Mouse (Mus musculus): ENCODE data around the gene Ptpn12. TPM values are rescaled to one million over a fixed set of nuclear protein-coding genes. Genes with fewer than 3 reads are reported as not detected.

Ptpn12 gene
- total RNA-seq, 1 experiment = 21.3 TPM

- in situ Hi-C loops (cut with MboI; ENCODE audit: low sequenced_read_pairs in 2 of 2, unreplicated experiment in 2 of 2) = no loop called here
Measured at GRCm38 (mm10) chr5:20983505-20983904, 72.2 kb downstream of the Ptpn12 start.

GRCm38 (mm10) chr5:20974690-20975089 is 81.0 kb downstream of the Ptpn12 start:
- in situ Hi-C loops (cut with MboI; ENCODE audit: low sequenced_read_pairs in 2 of 2, unreplicated experiment in 2 of 2) = no loop called here
- TF ChIP-seq HCFC1 (IDR thresholded peaks at IDR 0.05; ENCODE audit: borderline replicate concordance, insufficient read depth, low read length) = no peak
- TF ChIP-seq CHD2 (IDR thresholded peaks at IDR 0.05; ENCODE audit: low read depth, low read length) = no peak
- no peak for TF ChIP-seq ZNF384 (IDR thresholded peaks at IDR 0.05; ENCODE audit: low read depth, low read length)
- TF ChIP-seq ZC3H11A (IDR thresholded peaks at IDR 0.05; ENCODE audit: borderline replicate concordance, low read depth, low read length) = no peak
- TF ChIP-seq MAFK (IDR thresholded peaks at IDR 0.05; ENCODE audit: insufficient read depth, low read depth, low read length) = no peak
- H3K4me3 ChIP-seq (ENCODE audit: insufficient read depth in 1 of 2, low read depth in 1 of 2, low read length in 2 of 2, poor library complexity in 1 of 2, severe bottlenecking in 1 of 2) = no peak overlapping the region
- 0 out of 2 replicates have a peak overlapping the region, but pooled peaks have one; percentile 31 for H3K9ac ChIP-seq (ENCODE audit: insufficient read depth, low read depth, low read length, poor library complexity, severe bottlenecking)
- H3K27ac ChIP-seq (ENCODE audit: insufficient read depth, low read depth, low read length, poor library complexity, severe bottlenecking) = peak overlapping the region; percentile 76; the same call in 1 of the 2 replicates
- no peaks in the 10 kb centered on the region for H3K36me3 ChIP-seq (ENCODE audit: control insufficient read depth, insufficient read depth, low read length, poor library complexity, severe bottlenecking)
- no peak for DNase-seq (ENCODE audit: low read depth, low spot score)
- H3K9me3 ChIP-seq (ENCODE audit: control insufficient read depth, insufficient read depth, low read depth, low read length) = no peaks in the 10 kb centered on the region
- peaks cover 6 to 15% of the 10 kb centered on the region in 2 experiments for H3K4me1 ChIP-seq (ENCODE audit: control insufficient read depth in 2 of 2, insufficient read depth in 2 of 2, low read length in 2 of 2, poor library complexity in 1 of 2)

More at GRCm38 (mm10) chr5:20983505-20983904, 72.2 kb downstream of the Ptpn12 start:
- H3K9ac ChIP-seq (ENCODE audit: insufficient read depth, low read depth, low read length, poor library complexity, severe bottlenecking) = no peak overlapping the region
- H3K9me3 ChIP-seq (ENCODE audit: control insufficient read depth, insufficient read depth, low read depth, low read length) = no peaks in the 10 kb centered on the region
- DNase-seq (ENCODE audit: low read depth, low spot score) = no peak
- no peaks in the 10 kb centered on the region for H3K4me1 ChIP-seq (ENCODE audit: control insufficient read depth in 2 of 2, insufficient read depth in 2 of 2, low read length in 2 of 2, poor library complexity in 1 of 2)
- no peak for TF ChIP-seq ZNF384 (IDR thresholded peaks at IDR 0.05; ENCODE audit: low read depth, low read length)
- peak; percentile 74; the same call in 1 of the 2 replicates for TF ChIP-seq MAFK (IDR thresholded peaks at IDR 0.05; ENCODE audit: insufficient read depth, low read depth, low read length)
- no peak for TF ChIP-seq CHD2 (IDR thresholded peaks at IDR 0.05; ENCODE audit: low read depth, low read length)
- peaks cover 2% of the 10 kb centered on the region; the same call in 1 of the 2 replicates for H3K36me3 ChIP-seq (ENCODE audit: control insufficient read depth, insufficient read depth, low read length, poor library complexity, severe bottlenecking)
- no peak overlapping the region for H3K27ac ChIP-seq (ENCODE audit: insufficient read depth, low read depth, low read length, poor library complexity, severe bottlenecking)
- H3K4me3 ChIP-seq (ENCODE audit: insufficient read depth in 1 of 2, low read depth in 1 of 2, low read length in 2 of 2, poor library complexity in 1 of 2, severe bottlenecking in 1 of 2) = no peak overlapping the region

- Histone ChIP-seq H3K9me3 (ENCODE audit: control insufficient read depth, insufficient read depth, low read depth, low read length) (no peaks in the 10 kb centered on the region), H3K27ac (ENCODE audit: insufficient read depth, low read depth, low read length, poor library complexity, severe bottlenecking) (peak overlapping the region; percentile 76; the same call in 1 of the 2 replicates), H3K36me3 (ENCODE audit: control insufficient read depth, insufficient read depth, low read length, poor library complexity, severe bottlenecking) (no peaks in the 10 kb centered on the region), H3K9ac (ENCODE audit: insufficient read depth, low read depth, low read length, poor library complexity, severe bottlenecking) (no peak overlapping the region), H3K4me3 (ENCODE audit: insufficient read depth in 1 of 2, low read depth in 1 of 2, low read length in 2 of 2, poor library complexity in 1 of 2, severe bottlenecking in 1 of 2) (no peak overlapping the region), H3K4me1 (ENCODE audit: control insufficient read depth in 2 of 2, insufficient read depth in 2 of 2, low read length in 2 of 2, poor library complexity in 1 of 2) (peaks cover 6 to 15% of the 10 kb centered on the region in 2 experiments)
- in situ Hi-C loops (cut with MboI; ENCODE audit: low sequenced_read_pairs in 2 of 2, unreplicated experiment in 2 of 2) = no loop called here
- no peak for TF ChIP-seq ZC3H11A (IDR thresholded peaks at IDR 0.05; ENCODE audit: borderline replicate concordance, low read depth, low read length)
- TF ChIP-seq MAFK (IDR thresholded peaks at IDR 0.05; ENCODE audit: insufficient read depth, low read depth, low read length) = 0 out of 2 replicates have a peak, but pooled peaks have one; percentile 46
- no peak for TF ChIP-seq HCFC1 (IDR thresholded peaks at IDR 0.05; ENCODE audit: borderline replicate concordance, insufficient read depth, low read length)
- TF ChIP-seq CHD2 (IDR thresholded peaks at IDR 0.05; ENCODE audit: low read depth, low read length) = no peak
- TF ChIP-seq ZNF384 (IDR thresholded peaks at IDR 0.05; ENCODE audit: low read depth, low read length) = peak; percentile 90
- peak; percentile 93 for DNase-seq (ENCODE audit: low read depth, low spot score)
Measured at GRCm38 (mm10) chr5:20973999-20974398, 81.7 kb downstream of the Ptpn12 start.

GRCm38 (mm10) chr5:20973069-20973468 is 82.6 kb downstream of the Ptpn12 start:
- no peak for TF ChIP-seq ZNF384 (IDR thresholded peaks at IDR 0.05; ENCODE audit: low read depth, low read length)
- no peak for TF ChIP-seq CHD2 (IDR thresholded peaks at IDR 0.05; ENCODE audit: low read depth, low read length)
- no peak for TF ChIP-seq ZC3H11A (IDR thresholded peaks at IDR 0.05; ENCODE audit: borderline replicate concordance, low read depth, low read length)
- TF ChIP-seq MAFK (IDR thresholded peaks at IDR 0.05; ENCODE audit: insufficient read depth, low read depth, low read length) = no peak
- no peak for TF ChIP-seq HCFC1 (IDR thresholded peaks at IDR 0.05; ENCODE audit: borderline replicate concordance, insufficient read depth, low read length)
- H3K4me3 ChIP-seq (ENCODE audit: insufficient read depth in 1 of 2, low read depth in 1 of 2, low read length in 2 of 2, poor library complexity in 1 of 2, severe bottlenecking in 1 of 2) = no peak overlapping the region
- no peaks in the 10 kb centered on the region for H3K36me3 ChIP-seq (ENCODE audit: control insufficient read depth, insufficient read depth, low read length, poor library complexity, severe bottlenecking)
- no peak for DNase-seq (ENCODE audit: low read depth, low spot score)
- no peak overlapping the region; the same call in 1 of the 2 replicates for H3K27ac ChIP-seq (ENCODE audit: insufficient read depth, low read depth, low read length, poor library complexity, severe bottlenecking)
- H3K9ac ChIP-seq (ENCODE audit: insufficient read depth, low read depth, low read length, poor library complexity, severe bottlenecking) = no peak overlapping the region
- no peaks in the 10 kb centered on the region for H3K9me3 ChIP-seq (ENCODE audit: control insufficient read depth, insufficient read depth, low read depth, low read length)
- in situ Hi-C loops (cut with MboI; ENCODE audit: low sequenced_read_pairs in 2 of 2, unreplicated experiment in 2 of 2) = no loop called here
- peaks cover 6 to 20% of the 10 kb centered on the region in 2 experiments for H3K4me1 ChIP-seq (ENCODE audit: control insufficient read depth in 2 of 2, insufficient read depth in 2 of 2, low read length in 2 of 2, poor library complexity in 1 of 2)

Measured in ES-E14 (cell line).